Comparison of ENCODE assay signal across 8 mouse cellular contexts in genomic region chr13:41000140-41000925, GRCm38 (mm10). TPM values are rescaled to one million over a fixed set of nuclear protein-coding genes. Genes with fewer than 3 reads are reported as not detected.
DNase-seq lines count a peak whose midpoint lies in the region; ATAC-seq and TF ChIP-seq lines count a peak whose summit lies in the region.

No protein-coding gene starts in this region.

- H3K4me1 ChIP-seq in heart, embryonic 10.5 days: peaks cover 14% of the 10 kb centered on the region
- H3K4me1 ChIP-seq in lung, embryonic 16.5 days (replicated peaks; ENCODE audit: control insufficient read depth, insufficient read depth, low read length): peaks cover 7% of the 10 kb centered on the region

- H3ac ChIP-seq in C2C12 (ENCODE audit: control insufficient read depth, insufficient read length, low read depth): peak overlapping the region; percentile 70

- H3K79me2 ChIP-seq in C2C12 (ENCODE audit: control insufficient read depth, insufficient read depth): peaks cover 44% of the 10 kb centered on the region

- no peaks in the 10 kb centered on the region for H3K27me3 ChIP-seq in C2C12 (ENCODE audit: control insufficient read depth, insufficient read depth, insufficient read length)
- H3K27me3 ChIP-seq in heart, embryonic 10.5 days (ENCODE audit: insufficient read depth, poor library complexity, severe bottlenecking): no peaks in the 10 kb centered on the region
- H3K27me3 ChIP-seq in lung, embryonic 16.5 days (ENCODE audit: control insufficient read depth, insufficient read depth, low read depth, low read length): no peaks in the 10 kb centered on the region

- DNase-seq in adrenal gland, adult (ENCODE audit: inconsistent age in 2 of 2, low spot score in 1 of 2): peak; percentile 64 to 87
- peak; percentile 53 for DNase-seq in embryo, embryonic 9.5 days (ENCODE audit: extremely low spot score)
- DNase-seq in heart, embryonic 10.5 days (ENCODE audit: low spot score): peak; percentile 78
- peak; percentile 52 for DNase-seq in kidney, postnatal 14 days
- DNase-seq in ovary, postnatal 36 days (ENCODE audit: low spot score): peak; percentile 45
- DNase-seq in natural killer cell, adult 2 months (ENCODE audit: low spot score in 2 of 2): no peak

- ATAC-seq in lung, embryonic 16.5 days (ENCODE audit: low read depth): peak; percentile 64

- H3K9me3 ChIP-seq in heart, embryonic 10.5 days: no peaks in the 10 kb centered on the region
- H3K9me3 ChIP-seq in lung, embryonic 16.5 days (ENCODE audit: control insufficient read depth, low read length): no peaks in the 10 kb centered on the region

- H3K4me2 ChIP-seq in lung, embryonic 16.5 days (ENCODE audit: low read depth, low read length): peak overlapping the region; percentile 87

- peak overlapping the region; percentile 95 for H3K4me3 ChIP-seq in C2C12 (ENCODE audit: insufficient read depth, poor library complexity, severe bottlenecking)
- H3K4me3 ChIP-seq in heart, embryonic 10.5 days: peak overlapping the region; percentile 86
- H3K4me3 ChIP-seq in lung, embryonic 16.5 days (ENCODE audit: low read length): peak overlapping the region; percentile 86

- no peak for TF ChIP-seq CTCF in C2C12 (IDR thresholded peaks at IDR 0.05; ENCODE audit: control insufficient read depth, insufficient read depth, insufficient read length)

- peak overlapping the region; percentile 95 for H3K27ac ChIP-seq in heart, embryonic 10.5 days
- peak overlapping the region; percentile 100 for H3K27ac ChIP-seq in lung, embryonic 16.5 days (ENCODE audit: low read length)

- H3K36me3 ChIP-seq in C2C12 (ENCODE audit: control insufficient read depth, insufficient read depth): peaks cover 19% of the 10 kb centered on the region
- peaks cover 15% of the 10 kb centered on the region for H3K36me3 ChIP-seq in heart, embryonic 10.5 days
- H3K36me3 ChIP-seq in lung, embryonic 16.5 days (ENCODE audit: control insufficient read depth, insufficient read depth, low read length): peaks cover 5% of the 10 kb centered on the region

- H3K79me3 ChIP-seq in C2C12 (ENCODE audit: low read depth): peaks cover 38% of the 10 kb centered on the region

- under 1% methylated on average over 25 of the region's 25 CpGs for WGBS in heart, embryonic 10.5 days
- WGBS in lung, embryonic 16.5 days: under 1% methylated on average over 25 of the region's 25 CpGs

- H3K9ac ChIP-seq in lung, embryonic 16.5 days (ENCODE audit: low read length): peak overlapping the region; percentile 85

TF ChIP-seq in C2C12, 6 proteins besides CTCF, POLR2A, EP300 and RAD21:
- TF ChIP-seq USF1 (IDR thresholded peaks at IDR 0.05; ENCODE audit: low read depth) (no peak), CEBPB (IDR thresholded peaks at IDR 0.05; ENCODE audit: low read depth) (no peak), MYOG (IDR thresholded peaks at IDR 0.05; ENCODE audit: control insufficient read depth, extremely low read depth, insufficient read length) (no peak), MYOD1 (IDR thresholded peaks at IDR 0.05; ENCODE audit: control insufficient read depth, insufficient read length, low read depth) (no peak)

RNA-seq across cellular contexts. Expression of gene Pak1ip1, which starts 0.5 kb away (rescaled TPM):
- 63.9 TPM for polyA plus RNA-seq in C2C12 (2012; fragmentation: generic; extraction: Trizol)
- 66.1 and 72.1 TPM in 2 replicates for polyA plus RNA-seq in heart, embryonic 10.5 days (2016; fragmentation: Nextera tagmentation; extraction: Ambion mirVana)
- polyA plus RNA-seq in lung, embryonic 16.5 days (2015; fragmentation: Nextera tagmentation; extraction: Ambion mirVana): 60.6 and 62.2 TPM in 2 replicates

RNA-seq across cellular contexts. Expression of gene Tmem14c, which starts 15.8 kb away (rescaled TPM):
- polyA plus RNA-seq in C2C12 (2012; fragmentation: generic; extraction: Trizol): 203 TPM
- polyA plus RNA-seq in heart, embryonic 10.5 days (2016; fragmentation: Nextera tagmentation; extraction: Ambion mirVana): 322 and 328 TPM in 2 replicates
- 204 and 223 TPM in 2 replicates for polyA plus RNA-seq in lung, embryonic 16.5 days (2015; fragmentation: Nextera tagmentation; extraction: Ambion mirVana)

Comparison
In these comparisons a context has a peak if more than half of its experiments do, and no peak if none do; other contexts are left out.
1. DNase-seq: peak in adrenal gland, adult (2 of 2), embryo, embryonic 9.5 days (single experiment), heart, embryonic 10.5 days (single experiment), kidney, postnatal 14 days (single experiment) and ovary, postnatal 36 days (single experiment); none in natural killer cell, adult 2 months (0 of 2).
2. Peak in every context shown above with its lines, with median percentiles within 50 percentile points of each other: H3K4me3 ChIP-seq.